Mouse (Mus musculus): ENCODE measurements around the gene Cbx4.
A peak's percentile ranks its signal among the peaks of the same experiment; 100 is the strongest.

Gene Cbx4

GRCm38 (mm10) chr11:119041750-119042465 lies 44.1 kb downstream of the Cbx4 start:
- DNase-seq (ENCODE audit: low read depth, low spot score) = no peak

- no peak for DNase-seq (ENCODE audit: low read depth, low spot score)
Observed at GRCm38 (mm10) chr11:119041325-119041716, 44.7 kb downstream of the Cbx4 start.

DNA sequence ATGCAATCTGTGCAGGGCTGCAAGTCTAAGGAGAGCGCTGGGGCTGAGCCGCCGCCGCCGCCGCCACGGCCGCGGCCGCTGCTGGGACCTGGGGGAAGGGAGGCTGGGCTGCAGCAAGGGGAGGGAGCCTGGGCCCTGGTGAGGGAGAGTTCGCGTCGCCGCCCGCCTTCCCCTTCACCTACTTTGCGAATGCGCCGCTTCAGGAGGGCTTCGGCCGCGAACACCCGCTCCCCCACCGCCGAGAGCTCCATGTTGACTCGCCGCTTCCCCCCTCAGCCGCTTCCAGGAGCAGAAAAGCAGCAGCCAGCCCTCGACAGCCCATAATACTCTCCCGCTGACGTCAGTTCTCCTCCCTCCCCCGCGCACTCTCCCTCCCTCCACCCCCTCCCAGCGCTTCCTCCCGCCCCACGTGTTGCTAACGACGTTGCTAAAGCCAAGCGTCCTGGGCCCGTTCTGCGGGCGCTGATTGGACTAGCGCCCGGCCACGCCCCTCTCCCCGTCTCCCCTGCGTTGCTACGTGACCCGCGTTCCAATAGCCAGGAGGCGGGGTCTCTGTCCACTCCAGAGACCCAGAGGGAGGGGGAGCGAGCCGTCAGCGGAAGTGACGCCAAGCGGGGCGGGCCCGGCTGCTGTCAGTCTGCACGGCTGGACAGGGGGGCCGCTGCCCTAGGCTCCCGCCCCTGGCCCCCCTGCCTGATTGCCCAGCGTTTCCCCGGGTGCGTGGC lies 45.3 kb downstream of the Cbx4 start, which contains the start of gene Cbx8:
TSS of gene Cbx8 (minus strand) at position 370 of the 725 bp plus-strand sequence.
- DNase-seq (ENCODE audit: low read depth, low spot score) = peak; percentile 28

DNA sequence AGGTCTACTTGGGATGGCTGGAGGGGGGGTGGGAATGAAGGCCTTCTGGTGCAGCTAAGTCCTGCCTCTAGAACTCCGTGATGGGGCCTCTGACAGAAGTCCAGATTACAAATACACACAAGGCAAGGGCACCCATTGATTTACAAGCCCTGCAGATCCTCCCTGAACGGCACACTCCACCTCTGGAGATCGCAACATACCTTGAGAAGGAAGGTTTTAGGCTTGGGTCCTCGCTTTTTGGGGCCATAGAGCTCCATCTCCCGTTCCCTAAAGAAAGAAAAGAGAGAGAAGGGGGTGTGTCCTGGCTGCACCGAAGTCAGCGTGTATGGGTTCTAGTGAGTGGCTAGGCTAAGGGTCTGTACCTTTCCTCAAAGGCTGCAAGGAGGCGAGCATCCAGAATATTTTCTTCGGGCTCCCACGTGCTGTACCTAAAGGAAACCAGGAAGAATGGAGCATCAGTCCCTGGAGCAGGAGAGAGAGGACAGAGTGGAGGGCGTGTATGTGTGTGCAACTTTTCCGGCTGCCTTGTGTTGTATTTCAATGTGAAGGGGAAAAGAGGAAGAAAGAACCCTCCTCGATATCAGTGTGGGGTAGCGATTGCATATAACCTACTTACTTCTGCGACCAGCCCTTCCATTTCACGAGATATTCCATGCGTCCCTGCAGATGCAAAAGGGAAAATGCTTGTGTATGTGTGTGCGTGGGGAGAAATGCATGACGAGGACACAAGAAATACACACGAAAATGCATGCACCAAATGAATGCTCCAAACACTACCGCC lies 46.1 kb downstream of the Cbx4 start:
- no peak for DNase-seq (ENCODE audit: low read depth, low spot score)

DNA sequence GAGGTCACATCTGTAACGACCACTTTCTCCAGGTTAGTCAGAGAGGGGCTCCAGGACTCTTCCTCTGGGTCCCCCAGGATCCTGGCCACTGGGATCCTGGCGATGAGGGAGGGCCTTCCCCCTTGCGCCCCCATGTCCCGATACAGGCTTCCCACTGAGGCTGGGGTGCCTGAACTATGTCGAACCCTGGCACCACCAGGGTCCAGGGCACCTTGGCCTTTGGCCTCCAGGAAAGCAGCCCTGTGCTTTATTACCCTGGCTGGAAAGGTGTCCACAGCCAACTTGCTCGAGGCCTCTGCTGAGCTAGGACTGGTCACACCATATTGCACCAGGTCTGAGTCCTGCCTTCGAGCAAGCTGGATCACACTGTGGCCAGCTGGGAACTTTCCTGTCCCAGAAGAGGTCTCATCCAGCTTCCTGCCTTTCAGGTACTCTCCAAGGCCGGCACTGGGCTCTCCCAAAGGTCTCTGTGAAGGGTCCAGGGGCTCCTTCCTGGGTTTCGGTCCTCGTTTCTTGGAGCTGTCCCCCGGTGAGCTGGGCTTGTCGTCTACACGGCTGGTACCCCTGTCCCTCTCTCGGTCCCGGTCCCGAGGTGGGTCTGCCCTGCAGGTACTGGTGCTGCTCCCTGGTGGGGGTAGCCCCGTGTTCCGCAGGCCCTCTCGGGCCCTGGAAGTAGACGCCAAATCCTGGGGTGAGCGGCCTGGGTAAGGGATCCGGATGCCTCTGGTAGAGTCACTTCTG lies 47.1 kb downstream of the Cbx4 start:
- DNase-seq (ENCODE audit: low read depth, low spot score) = no peak

GRCm38 (mm10) chr11:119037780-119038401 lies 48.1 kb downstream of the Cbx4 start:
- DNase-seq (ENCODE audit: low read depth, low spot score) = no peak

- no peak for DNase-seq (ENCODE audit: low read depth, low spot score)
Observed at GRCm38 (mm10) chr11:119036934-119037779, 48.9 kb downstream of the Cbx4 start.

- no peak for DNase-seq (ENCODE audit: low read depth, low spot score)
Observed at GRCm38 (mm10) chr11:119036447-119036846, 49.6 kb downstream of the Cbx4 start.

- no peak for DNase-seq (ENCODE audit: low read depth, low spot score)
Observed at GRCm38 (mm10) chr11:119035686-119036165, 50.3 kb downstream of the Cbx4 start.

DNA sequence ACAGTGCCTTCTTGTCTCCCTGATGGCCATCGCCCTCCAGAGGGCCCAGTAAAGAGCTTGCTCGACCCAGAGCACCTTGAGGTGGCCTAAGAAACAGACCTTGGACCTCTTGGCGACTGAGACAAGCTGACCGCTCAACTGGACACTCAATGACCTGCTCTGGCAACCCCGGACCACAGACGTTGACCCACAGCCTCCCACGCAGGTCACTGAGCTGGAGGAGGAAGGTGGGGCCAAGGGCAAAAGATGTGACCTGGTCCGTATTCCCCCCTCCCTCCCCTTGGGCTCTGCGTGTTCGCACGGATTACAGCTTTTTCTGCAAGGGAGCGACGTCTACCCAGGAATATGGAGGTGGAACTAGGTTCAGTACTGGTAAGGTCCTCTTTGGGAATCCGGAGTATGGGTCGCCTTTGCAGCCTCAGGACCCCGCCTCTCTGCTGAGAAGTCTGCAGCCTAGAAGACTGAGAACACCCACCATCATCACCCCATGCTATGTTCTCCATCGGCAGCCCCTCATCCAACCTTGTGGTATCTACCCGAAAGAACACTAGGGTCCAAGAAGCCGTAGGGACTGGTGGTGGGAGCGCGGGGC lies 50.8 kb downstream of the Cbx4 start:
- no peak for DNase-seq (ENCODE audit: low read depth, low spot score)

- DNase-seq (ENCODE audit: low read depth, low spot score) = no peak
Observed at GRCm38 (mm10) chr11:119034635-119035034, 51.4 kb downstream of the Cbx4 start.

- DNase-seq (ENCODE audit: low read depth, low spot score) = no peak
Observed at GRCm38 (mm10) chr11:119033874-119034558, 52.0 kb downstream of the Cbx4 start.

All from c-Kit-negative CD71-positive TER-119-positive erythroid progenitor cells, embryonic 14.5 days (primary cell).